Mouse (Mus musculus) liver, adult (tissue): ENCODE measurements around the gene Dnah12.

Experiments
- GATA4 ChIP-seq: IDR thresholded peaks from 2 replicates; pipeline ENCODE4 v1.6.1; 2014; ENCODE audit warnings: mild to moderate bottlenecking, low read length; ENCODE audit not compliant: insufficient replicate concordance

Gene Dnah12

GRCm38 (mm10) chr14:26911826-26912225 is 218.8 kb downstream of the Dnah12 start:
- TF ChIP-seq GATA4, result no peak

- TF ChIP-seq GATA4, result no peak
Measured at GRCm38 (mm10) chr14:26913681-26914268, 220.7 kb downstream of the Dnah12 start.

- TF ChIP-seq GATA4, result no peak
Measured at GRCm38 (mm10) chr14:26919310-26919709, 226.2 kb downstream of the Dnah12 start.

GRCm38 (mm10) chr14:26923702-26924421 is 230.8 kb downstream of the Dnah12 start:
- no peak for TF ChIP-seq GATA4

GRCm38 (mm10) chr14:26934891-26935290 is 241.8 kb downstream of the Dnah12 start:
- TF ChIP-seq GATA4, result no peak

GRCm38 (mm10) chr14:26935558-26935957 is 242.5 kb downstream of the Dnah12 start:
- no peak for TF ChIP-seq GATA4
